Mouse (Mus musculus) adrenal gland, adult (tissue): ENCODE measurements at regions not wholly inside any gene's neighbourhood (a gene's known extent, or its start where the extent isn't known, plus 50 kb on each side); places are given as distances from the start of the nearest gene placed in this dataset.

ENCODE experiments used
- DNase-seq, 2 experiments: peaks; one replicate each; pipeline ENCODE4 v3.0.0; 2022 to 2023; ENCODE audit warnings: low spot score in 1 of 2; ENCODE audit not compliant: inconsistent age in 2 of 2

DNA sequence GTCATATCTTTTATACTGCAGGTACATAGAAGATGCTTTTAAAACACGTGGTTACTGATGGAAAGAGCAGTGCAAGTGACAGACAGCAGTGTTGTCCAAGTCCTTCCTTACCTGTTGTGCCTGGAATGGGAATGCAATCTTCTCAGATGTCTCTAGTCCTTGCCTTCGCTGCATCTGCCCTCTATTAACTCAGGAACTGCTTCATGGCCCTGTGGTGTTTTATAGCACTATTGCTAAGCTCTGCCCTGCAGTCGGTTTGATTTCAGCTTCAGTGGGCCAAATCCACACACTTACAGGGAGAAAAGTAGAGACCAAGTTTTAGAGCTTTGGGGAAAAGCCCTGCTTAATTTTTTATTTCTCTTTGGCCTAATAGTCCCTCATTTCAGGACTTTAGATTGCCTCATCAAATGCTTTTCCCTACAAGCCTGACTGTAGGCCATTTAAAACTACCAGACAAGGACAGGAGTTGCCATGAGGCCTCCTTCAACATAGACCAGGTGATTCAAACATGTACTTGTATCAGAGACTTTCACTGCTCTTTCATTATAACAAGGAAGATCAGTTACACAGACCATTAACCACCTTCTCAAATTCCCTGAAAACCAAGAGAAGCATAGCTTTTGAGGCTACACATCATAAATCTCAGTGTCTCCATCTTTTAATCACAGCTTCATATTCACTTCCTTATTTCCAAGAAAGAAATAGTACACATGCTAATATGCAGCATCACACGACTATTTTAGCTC lies 358.7 kb downstream of the Dnajb9 start:
- DNase-seq = no peak

DNA sequence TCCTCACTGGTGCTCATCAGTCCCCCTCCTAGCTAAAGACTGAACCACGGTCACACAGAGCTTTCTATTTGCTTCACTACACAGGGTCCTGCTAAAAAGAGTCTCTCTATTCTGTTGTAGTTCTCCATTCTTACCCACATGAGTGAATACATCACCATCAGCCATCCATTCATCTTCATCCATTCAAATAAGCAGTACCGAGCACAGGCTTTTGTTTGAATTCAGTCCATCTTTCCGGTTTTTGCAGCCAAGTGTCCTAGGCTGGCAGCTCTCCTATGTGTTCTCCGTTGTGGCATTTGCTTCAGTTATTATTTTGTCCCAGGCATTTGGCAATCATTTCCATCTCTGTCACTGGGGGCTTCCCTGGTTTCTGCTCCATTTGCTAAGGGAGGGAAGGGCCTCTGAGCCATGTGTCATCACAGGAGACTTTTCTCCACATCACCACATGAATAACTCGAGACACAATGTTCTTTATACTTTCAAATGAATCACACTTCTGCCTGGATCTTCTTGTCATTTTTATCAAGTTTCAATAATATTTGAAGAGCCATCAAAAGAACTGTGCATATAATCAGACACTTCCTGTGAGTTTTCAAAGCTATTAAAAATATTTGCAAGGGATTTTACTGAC lies 366.1 kb downstream of the Dnajb9 start:
- no peak for DNase-seq

DNA sequence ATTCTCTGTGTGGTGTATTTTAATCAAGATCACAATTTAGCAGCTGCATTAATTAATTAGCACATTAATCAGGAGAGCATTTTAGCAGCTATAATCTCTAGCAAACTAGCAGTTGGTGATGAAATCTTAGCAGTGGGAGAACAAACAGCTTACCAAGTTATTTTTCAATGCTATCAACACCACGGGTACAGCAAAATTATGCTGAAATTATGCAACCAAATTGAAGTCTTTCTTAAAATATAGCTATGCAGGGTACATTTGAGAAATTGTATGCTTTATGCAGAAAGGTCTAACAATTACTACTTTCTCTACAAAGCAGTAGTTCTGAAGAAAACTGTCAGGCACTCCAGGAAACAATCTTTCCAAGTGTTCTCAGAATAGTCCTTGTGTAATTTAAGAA lies 378.1 kb downstream of the Dnajb9 start:
- DNase-seq = no peak

DNA sequence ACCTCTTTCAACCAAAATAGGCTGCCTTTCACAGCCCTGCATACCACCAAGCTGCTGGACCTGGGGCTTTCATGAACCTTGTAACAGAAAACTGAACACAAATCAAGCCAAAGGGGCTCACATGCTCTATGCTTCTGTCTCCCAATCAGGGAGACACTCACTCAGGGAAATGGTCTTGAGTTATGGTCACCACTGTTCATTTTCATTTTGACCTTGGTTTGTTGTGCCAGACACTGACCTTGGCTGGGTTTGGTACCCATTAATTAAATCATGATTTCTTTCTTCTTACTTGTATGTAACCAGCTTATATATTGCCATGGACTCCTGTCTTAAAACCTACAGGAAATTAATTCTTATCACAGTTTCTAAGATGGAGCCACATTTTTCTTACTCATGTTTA lies 381.5 kb downstream of the Dnajb9 start:
- peak; percentile 40 to 82 for DNase-seq

DNA sequence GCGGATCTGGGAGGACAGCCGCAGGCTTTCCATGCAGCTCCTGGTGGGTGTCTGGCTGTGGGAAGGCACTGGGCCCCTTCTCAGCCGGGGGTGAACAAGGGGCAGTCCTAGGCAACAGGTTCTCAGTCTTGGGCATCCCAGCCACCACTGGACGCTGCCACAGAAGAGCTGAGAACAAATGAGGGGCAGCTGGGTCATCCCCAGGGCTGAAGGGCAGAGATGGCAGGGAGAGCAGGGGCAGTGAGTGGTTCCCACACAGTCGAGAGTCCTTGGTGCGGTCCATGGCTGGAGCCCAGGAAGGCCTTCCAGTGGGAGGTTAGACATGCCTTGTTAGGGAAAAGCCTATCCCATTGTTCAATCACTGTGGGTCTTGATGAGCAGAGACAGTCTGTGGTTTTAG lies 382.2 kb downstream of the Dnajb9 start:
- DNase-seq = peak; percentile 12 to 68

DNA sequence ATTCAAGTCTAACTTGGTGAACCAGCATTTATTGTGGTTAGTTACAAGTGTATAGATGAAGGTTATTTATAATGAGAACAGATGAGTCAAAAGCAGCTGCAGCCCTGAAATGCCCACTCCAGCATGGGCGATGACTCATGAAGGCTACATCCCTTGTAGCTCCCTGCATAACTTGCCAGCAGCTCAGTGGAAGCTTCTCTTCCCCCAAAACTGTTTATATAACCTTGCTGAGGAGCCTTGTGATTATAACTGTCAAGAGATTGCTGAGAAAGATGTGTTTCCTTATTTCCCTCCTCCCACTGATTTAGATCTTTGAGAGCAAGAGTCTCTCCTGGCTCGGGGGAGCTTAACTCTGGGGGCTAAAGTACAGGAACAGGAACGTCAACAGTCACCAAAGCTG lies 382.8 kb downstream of the Dnajb9 start:
- peak; percentile 78 to 89 for DNase-seq

DNA sequence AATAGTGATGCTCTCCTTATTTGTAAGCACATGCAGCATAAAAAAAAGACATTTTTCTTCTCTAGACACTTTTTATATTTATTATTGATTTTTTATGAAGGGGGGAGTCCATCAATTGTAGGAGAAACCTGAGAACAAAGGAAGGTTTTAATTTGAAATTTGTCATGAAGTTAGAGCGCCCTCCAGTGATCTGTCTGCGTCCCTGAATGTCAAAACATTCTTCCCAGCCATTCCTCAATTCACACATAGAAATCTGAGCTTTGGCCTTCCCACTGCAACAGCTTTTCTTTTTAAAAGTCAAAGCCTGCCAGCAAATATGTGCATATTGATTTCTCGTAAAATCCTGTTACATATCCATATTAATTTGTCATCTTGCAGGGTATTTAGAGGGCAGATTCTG lies 396.6 kb downstream of the Dnajb9 start:
- DNase-seq = peak in 1 of 2 experiments; percentile 66

DNA sequence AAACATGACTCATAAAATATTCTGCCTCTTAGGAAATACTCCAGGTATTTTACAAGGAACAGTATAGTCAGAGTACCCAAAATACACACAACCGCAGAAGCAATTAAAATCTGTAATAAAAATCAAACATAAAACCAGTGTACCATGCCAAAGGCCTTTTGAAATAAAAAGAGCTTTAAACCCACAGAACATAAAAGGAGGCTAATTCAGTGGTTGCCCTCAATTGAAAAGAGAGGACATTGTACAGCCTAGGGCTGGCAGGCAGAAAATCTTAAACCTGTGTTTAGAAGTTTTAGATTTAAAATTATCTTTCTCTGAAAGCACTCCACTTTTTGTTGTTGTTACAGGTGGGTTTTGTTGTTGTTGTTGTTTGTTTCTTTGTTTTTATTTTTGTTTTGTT lies 437.4 kb downstream of the Dnajb9 start:
- no peak for DNase-seq

DNA sequence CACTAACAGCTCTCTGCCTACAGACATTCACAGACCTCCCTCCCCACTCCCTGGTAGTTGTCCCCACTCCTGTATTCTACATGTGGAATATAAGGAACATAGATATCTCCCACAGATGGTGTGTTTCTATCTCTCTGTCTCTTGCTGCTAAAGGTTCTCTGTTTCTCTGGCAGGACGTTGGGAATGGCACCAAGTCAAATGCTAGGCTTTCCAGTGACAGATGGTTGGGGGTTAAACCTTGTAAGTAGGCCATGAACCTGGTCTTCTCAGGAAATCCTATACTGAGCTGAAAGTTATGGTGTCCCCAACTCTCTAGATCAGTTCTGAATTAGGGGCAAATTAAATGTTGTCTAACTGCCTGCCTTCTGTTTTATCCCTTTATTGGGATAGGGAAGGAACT lies 448.0 kb downstream of the Dnajb9 start:
- no peak for DNase-seq
